Mouse (Mus musculus) ES-Bruce4 (cell line): ENCODE measurements around the gene Gm10198. TPM values are rescaled to one million over a fixed set of nuclear protein-coding genes. Genes with fewer than 3 reads are reported as not detected.

Experiments
- H3K27ac ChIP-seq: 2 replicates; pipeline ENCODE4 v1.5.1; 2012; ENCODE audit warnings: low read length, inconsistent platforms; ENCODE audit not compliant: insufficient read depth
- H3K27me3 ChIP-seq: 2 replicates; pipeline ENCODE4 v1.6.1; 2012; ENCODE audit warnings: mild to moderate bottlenecking, low read length, inconsistent platforms; ENCODE audit not compliant: control insufficient read depth, poor library complexity, insufficient read depth, severe bottlenecking
- H3K36me3 ChIP-seq: 2 replicates; pipeline ENCODE4 v1.6.1; 2012; ENCODE audit warnings: inconsistent platforms, mild to moderate bottlenecking, low read length, moderate library complexity; ENCODE audit not compliant: control insufficient read depth, poor library complexity, insufficient read depth, severe bottlenecking
- H3K4me1 ChIP-seq: one replicate; pipeline ENCODE4 v1.8.1; 2011; ENCODE audit warnings: low read length; ENCODE audit not compliant: control insufficient read depth, insufficient read depth
- H3K4me3 ChIP-seq: 2 replicates; pipeline ENCODE4 v1.5.1; 2011; ENCODE audit warnings: low read depth, mild to moderate bottlenecking, low read length
- H3K9ac ChIP-seq: 2 replicates; pipeline ENCODE4 v1.6.1; 2012; ENCODE audit warnings: low read depth, mild to moderate bottlenecking, inconsistent platforms; ENCODE audit not compliant: poor library complexity, severe bottlenecking
- H3K9me3 ChIP-seq: replicated peaks from 2 replicates; pipeline ENCODE4 v1.6.1; 2012; ENCODE audit warnings: mild to moderate bottlenecking, low read length, inconsistent platforms; ENCODE audit not compliant: control insufficient read depth, poor library complexity, insufficient read depth, severe bottlenecking
- CTCF ChIP-seq: IDR thresholded peaks from one replicate; pipeline ENCODE4 v1.8.1; 2011; ENCODE audit warnings: low read depth, low read length
- EP300 ChIP-seq: IDR thresholded peaks from 2 replicates; pipeline ENCODE4 v1.6.1; 2011; ENCODE audit warnings: low read depth, low read length; ENCODE audit not compliant: insufficient read depth
- POLR2A ChIP-seq: IDR thresholded peaks from one replicate; pipeline ENCODE4 v1.8.1; 2011; ENCODE audit warnings: low read length; ENCODE audit not compliant: insufficient read depth
- polyA plus RNA-seq: library from polyadenylated mRNA; stranded (reverse); fragments of >200 nt; gene quantifications from 2 replicates; pipeline ENCODE4 v1.2.4, GENCODE M21; 2011; ENCODE audit warnings: low read depth; ENCODE audit not compliant: missing spikeins, insufficient read depth, insufficient read length

The Gm10198 gene
- polyA plus RNA-seq, 1 experiment, result not detected

- Histone ChIP-seq H3K9ac (no peak overlapping the region), H3K9me3 (no peaks in the 10 kb centered on the region), H3K4me1 (no peaks in the 10 kb centered on the region), H3K27me3 (no peaks in the 10 kb centered on the region), H3K4me3 (no peak overlapping the region), H3K36me3 (no peaks in the 10 kb centered on the region), H3K27ac (no peak overlapping the region)
- TF ChIP-seq CTCF (no peak), POLR2A (no peak), EP300 (no peak)
Measured at GRCm38 (mm10) chr13:111598111-111598510, 5.5 kb downstream of the Gm10198 start.

- Histone ChIP-seq H3K36me3 (no peaks in the 10 kb centered on the region), H3K27me3 (no peaks in the 10 kb centered on the region), H3K9ac (no peak overlapping the region), H3K4me3 (no peak overlapping the region), H3K9me3 (no peaks in the 10 kb centered on the region), H3K27ac (no peak overlapping the region), H3K4me1 (no peaks in the 10 kb centered on the region)
- TF ChIP-seq POLR2A, result no peak
- no peak for TF ChIP-seq CTCF
Measured at GRCm38 (mm10) chr13:111601383-111601782, 8.8 kb downstream of the Gm10198 start.

- no peak overlapping the region for H3K27ac ChIP-seq
- no peaks in the 10 kb centered on the region for H3K4me1 ChIP-seq
- H3K4me3 ChIP-seq, result no peak overlapping the region
- no peaks in the 10 kb centered on the region for H3K9me3 ChIP-seq
- no peaks in the 10 kb centered on the region for H3K27me3 ChIP-seq
- TF ChIP-seq POLR2A (no peak), EP300 (no peak), CTCF (no peak)
- no peaks in the 10 kb centered on the region for H3K36me3 ChIP-seq
- H3K9ac ChIP-seq, result no peak overlapping the region
Measured at GRCm38 (mm10) chr13:111604826-111605225, 12.2 kb downstream of the Gm10198 start.

DNA sequence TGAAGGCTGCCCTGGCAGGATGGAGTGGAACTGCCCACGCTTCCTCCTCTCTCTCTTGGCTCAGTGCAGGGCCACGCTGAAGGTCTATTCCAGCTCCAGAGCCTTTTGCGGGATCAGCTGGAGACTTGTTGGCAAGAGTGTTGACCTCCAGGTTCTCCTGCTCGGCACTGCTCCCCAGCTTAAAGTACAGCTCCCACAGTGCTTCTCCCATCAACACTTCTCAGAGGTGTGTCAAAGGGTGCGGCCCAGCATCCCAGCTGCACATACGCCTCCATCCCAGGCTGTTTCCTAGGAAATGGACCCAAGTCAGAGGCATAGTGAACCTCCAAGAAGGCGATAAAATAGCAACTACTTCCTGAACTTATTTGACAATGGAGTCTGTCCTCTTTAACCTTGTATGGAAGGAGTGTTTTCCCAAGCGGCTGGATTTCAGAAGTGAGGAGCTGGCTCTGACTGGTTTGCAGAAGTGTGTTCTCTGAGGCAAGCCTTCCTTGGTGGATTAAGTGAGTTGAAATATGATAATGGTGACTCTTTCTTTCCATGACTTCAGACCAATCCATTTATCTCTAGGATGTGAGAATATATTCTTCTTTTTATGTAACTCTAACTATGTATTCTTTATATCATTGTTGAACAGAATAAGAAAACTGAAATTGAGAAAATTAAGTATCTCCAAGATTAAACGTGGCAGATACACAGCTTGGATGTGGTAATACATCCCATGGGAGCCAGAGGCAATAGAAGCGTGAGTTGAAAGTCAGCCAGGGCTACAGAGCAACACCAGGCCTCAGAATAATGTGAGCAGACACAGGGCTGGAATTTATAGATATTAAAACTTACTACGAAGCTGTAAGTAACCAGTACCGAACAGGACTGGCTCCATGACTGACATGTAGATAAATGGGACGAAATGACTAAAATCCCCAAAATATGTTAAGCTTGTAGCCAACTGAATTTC lies 23.9 kb downstream of the Gm10198 start:
- no peak for TF ChIP-seq POLR2A
- no peak for TF ChIP-seq CTCF
- no peak for TF ChIP-seq EP300
- Histone ChIP-seq H3K27ac (no peak overlapping the region), H3K36me3 (no peaks in the 10 kb centered on the region), H3K4me1 (no peaks in the 10 kb centered on the region), H3K9ac (no peak overlapping the region), H3K27me3 (no peaks in the 10 kb centered on the region), H3K9me3 (no peaks in the 10 kb centered on the region), H3K4me3 (no peak overlapping the region)

DNA sequence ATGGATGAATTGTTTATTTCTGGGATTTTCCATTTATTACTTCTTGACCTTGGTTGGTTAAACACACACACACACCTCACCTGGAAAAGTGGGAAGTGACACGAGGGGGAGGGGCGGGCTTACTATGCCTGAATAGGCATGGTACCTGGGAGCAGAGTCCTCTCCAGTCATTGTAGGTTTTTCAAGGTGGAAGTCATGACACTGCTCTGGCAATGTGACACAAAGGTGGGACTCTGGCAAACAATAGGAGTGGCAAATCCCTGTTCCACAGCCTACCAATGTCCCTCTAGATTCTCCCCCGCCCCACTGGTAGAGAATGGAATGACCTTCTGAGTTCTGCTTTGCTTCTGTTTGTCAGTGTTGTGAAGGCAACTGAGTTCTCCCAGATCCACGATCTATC lies 27.8 kb downstream of the Gm10198 start:
- no peak overlapping the region for H3K9ac ChIP-seq
- H3K9me3 ChIP-seq, result no peaks in the 10 kb centered on the region
- TF ChIP-seq EP300 (no peak), CTCF (no peak), POLR2A (no peak)
- no peaks in the 10 kb centered on the region for H3K27me3 ChIP-seq
- no peaks in the 10 kb centered on the region for H3K36me3 ChIP-seq
- no peak overlapping the region for H3K4me3 ChIP-seq
- H3K27ac ChIP-seq, result no peak overlapping the region
- no peaks in the 10 kb centered on the region for H3K4me1 ChIP-seq

DNA sequence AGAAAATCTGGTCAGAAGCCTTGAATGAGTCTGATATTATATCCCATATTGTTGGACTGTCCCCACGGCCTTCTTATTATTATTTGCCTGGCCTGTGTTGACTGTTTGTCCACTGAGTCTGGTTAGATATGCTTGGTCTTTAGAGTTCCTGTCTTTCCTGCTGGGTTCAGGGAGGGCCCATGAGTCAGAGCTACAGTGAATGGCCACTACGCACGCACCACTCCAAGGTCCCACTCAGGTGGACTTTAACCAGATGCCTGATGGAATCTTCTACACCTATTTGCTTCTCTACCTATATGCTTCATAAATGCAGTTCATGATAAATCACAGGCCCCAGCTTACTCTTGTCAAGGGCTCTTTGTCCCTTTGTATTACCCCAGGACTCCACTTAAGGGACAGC lies 29.8 kb downstream of the Gm10198 start:
- H3K4me1 ChIP-seq, result no peaks in the 10 kb centered on the region
- no peaks in the 10 kb centered on the region for H3K9me3 ChIP-seq
- no peaks in the 10 kb centered on the region for H3K36me3 ChIP-seq
- H3K4me3 ChIP-seq, result no peak overlapping the region
- TF ChIP-seq EP300 (no peak), POLR2A (no peak), CTCF (no peak)
- H3K9ac ChIP-seq, result no peak overlapping the region
- H3K27ac ChIP-seq, result no peak overlapping the region
- no peaks in the 10 kb centered on the region for H3K27me3 ChIP-seq
